Mouse (Mus musculus) cerebellum, postnatal 10 days (tissue): ENCODE data around the gene Gm7995.
"Not testable (repeated sequence)": the region's sequence is repeated elsewhere in the genome, so short reads cannot be mapped to it uniquely, and the experiment has no call there.

ENCODE experiments used
- DNase-seq, 2 experiments: peaks; one replicate each; pipeline ENCODE4 v3.0.0; 2021; ENCODE audit warnings: mixed read lengths in 2 of 2

Gene Gm7995

GRCm38 (mm10) chr14:42309910-42310309 is at the start of gene Gm7995:
Gm7995 (plus strand) TSS chr14:42310210.
- DNase-seq = not testable (repeated sequence)

GRCm38 (mm10) chr14:42297258-42297657 is 12.8 kb upstream of the Gm7995 start, which contains the start of gene Gm9611:
Gm9611 (minus strand) TSS chr14:42297358.
- not testable (repeated sequence) for DNase-seq
